Mouse (Mus musculus): ENCODE measurements around the gene Lamc1.
"Not testable (repeated sequence)": the region's sequence is repeated elsewhere in the genome, so short reads cannot be mapped to it uniquely, and the experiment has no call there.

Lamc1 gene

GRCm38 (mm10) chr1:153297774-153298363 is 34.7 kb downstream of the Lamc1 start:
- not testable (repeated sequence) for DNase-seq (ENCODE audit: low spot score)

GRCm38 (mm10) chr1:153296035-153296434 is 36.6 kb downstream of the Lamc1 start:
- no peak for DNase-seq (ENCODE audit: low spot score)

- no peak for DNase-seq (ENCODE audit: low spot score)
Observed at GRCm38 (mm10) chr1:153292892-153293291, 39.7 kb downstream of the Lamc1 start.

GRCm38 (mm10) chr1:153292202-153292601 is 40.4 kb downstream of the Lamc1 start:
- DNase-seq (ENCODE audit: low spot score) = no peak

GRCm38 (mm10) chr1:153291416-153291815 is 41.2 kb downstream of the Lamc1 start:
- no peak for DNase-seq (ENCODE audit: low spot score)

- no peak for DNase-seq (ENCODE audit: low spot score)
Observed at GRCm38 (mm10) chr1:153288010-153288409, 44.6 kb downstream of the Lamc1 start.

- no peak for DNase-seq (ENCODE audit: low spot score)
Observed at GRCm38 (mm10) chr1:153287443-153287842, 45.1 kb downstream of the Lamc1 start.

GRCm38 (mm10) chr1:153286216-153286615 is 46.4 kb downstream of the Lamc1 start:
- no peak for DNase-seq (ENCODE audit: low spot score)

GRCm38 (mm10) chr1:153285188-153285587 is 47.4 kb downstream of the Lamc1 start:
- no peak for DNase-seq (ENCODE audit: low spot score)

- no peak for DNase-seq (ENCODE audit: low spot score)
Observed at GRCm38 (mm10) chr1:153282342-153282975, 50.1 kb downstream of the Lamc1 start.

GRCm38 (mm10) chr1:153281483-153281882 is 51.1 kb downstream of the Lamc1 start:
- no peak for DNase-seq (ENCODE audit: low spot score)

- no peak for DNase-seq (ENCODE audit: low spot score)
Observed at GRCm38 (mm10) chr1:153280411-153280810, 52.2 kb downstream of the Lamc1 start.

GRCm38 (mm10) chr1:153278028-153278613 is 54.5 kb downstream of the Lamc1 start:
- DNase-seq (ENCODE audit: low spot score) = no peak

- DNase-seq (ENCODE audit: low spot score) = no peak
Observed at GRCm38 (mm10) chr1:153275466-153275865, 57.1 kb downstream of the Lamc1 start.

- DNase-seq (ENCODE audit: low spot score) = no peak
Observed at GRCm38 (mm10) chr1:153274611-153275010, 58.0 kb downstream of the Lamc1 start.

- no peak for DNase-seq (ENCODE audit: low spot score)
Observed at GRCm38 (mm10) chr1:153273657-153274056, 58.9 kb downstream of the Lamc1 start.

- no peak for DNase-seq (ENCODE audit: low spot score)
Observed at GRCm38 (mm10) chr1:153270827-153271226, 61.8 kb downstream of the Lamc1 start.

GRCm38 (mm10) chr1:153269681-153270080 is 62.9 kb downstream of the Lamc1 start:
- DNase-seq (ENCODE audit: low spot score) = no peak

- DNase-seq (ENCODE audit: low spot score) = no peak
Observed at GRCm38 (mm10) chr1:153268806-153269309, 63.7 kb downstream of the Lamc1 start.

GRCm38 (mm10) chr1:153268306-153268705 is 64.3 kb downstream of the Lamc1 start:
- no peak for DNase-seq (ENCODE audit: low spot score)

- no peak for DNase-seq (ENCODE audit: low spot score)
Observed at GRCm38 (mm10) chr1:153267730-153268129, 64.9 kb downstream of the Lamc1 start.

- no peak for DNase-seq (ENCODE audit: low spot score)
Observed at GRCm38 (mm10) chr1:153266891-153267290, 65.7 kb downstream of the Lamc1 start.

- DNase-seq (ENCODE audit: low spot score) = no peak
Observed at GRCm38 (mm10) chr1:153265579-153265978, 67.0 kb downstream of the Lamc1 start.

All from ovary, postnatal 10 days (tissue).